Mouse (Mus musculus): ENCODE results near the gene Rit1. TPM values are rescaled to one million over a fixed set of nuclear protein-coding genes. Genes with fewer than 3 reads are reported as not detected.
"Not testable (repeated sequence)": the region's sequence is repeated elsewhere in the genome, so short reads cannot be mapped to it uniquely, and the experiment has no call there.

Rit1 gene
- polyA plus RNA-seq, 1 experiment from 2014 or later = 38.9 TPM

DNA sequence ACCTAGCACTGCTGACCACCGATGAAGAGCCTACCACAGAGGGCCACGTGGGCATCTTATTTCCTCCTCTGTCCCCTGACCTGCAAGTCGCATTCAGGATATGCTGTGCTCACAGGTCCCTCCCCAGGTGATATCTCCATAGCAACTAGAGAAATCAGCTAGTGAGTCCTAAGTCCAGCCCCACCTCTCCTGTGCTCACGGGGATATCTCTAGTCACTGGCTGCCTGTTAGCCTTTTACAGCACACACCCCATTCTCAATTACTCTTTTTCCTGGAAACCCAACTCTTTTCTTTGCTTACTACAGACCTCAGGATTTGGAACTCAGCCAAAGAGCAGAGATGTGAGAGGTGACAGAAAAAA, 30.2 kb downstream of the Rit1 start:
- Histone ChIP-seq H3K27ac (replicated peaks) (no peak overlapping the region), H3K36me3 (peaks cover 100% of the 10 kb centered on the region), H3K4me3 (no peak overlapping the region), H3K4me1 (no peaks in the 10 kb centered on the region), H3K27me3 (ENCODE audit: low read depth, poor library complexity, severe bottlenecking) (no peaks in the 10 kb centered on the region), H3K9me3 (replicated peaks) (peaks cover 43% of the 10 kb centered on the region)
- DNase-seq (ENCODE audit: low spot score) = no peak
- WGBS = 95% methylated on average over 4 of the region's 4 CpGs

- Histone ChIP-seq H3K27me3 (ENCODE audit: low read depth, poor library complexity, severe bottlenecking) (no peaks in the 10 kb centered on the region), H3K27ac (replicated peaks) (no peak overlapping the region), H3K4me3 (no peak overlapping the region), H3K9me3 (replicated peaks) (peaks cover 6% of the 10 kb centered on the region), H3K36me3 (peaks cover 98% of the 10 kb centered on the region), H3K4me1 (peaks cover 35% of the 10 kb centered on the region)
- no peak for DNase-seq (ENCODE audit: low spot score)
- 86% methylated on average over 4 of the region's 4 CpGs for WGBS
Measured at GRCm38 (mm10) chr3:88754283-88754682, 37.6 kb downstream of the Rit1 start.

DNA sequence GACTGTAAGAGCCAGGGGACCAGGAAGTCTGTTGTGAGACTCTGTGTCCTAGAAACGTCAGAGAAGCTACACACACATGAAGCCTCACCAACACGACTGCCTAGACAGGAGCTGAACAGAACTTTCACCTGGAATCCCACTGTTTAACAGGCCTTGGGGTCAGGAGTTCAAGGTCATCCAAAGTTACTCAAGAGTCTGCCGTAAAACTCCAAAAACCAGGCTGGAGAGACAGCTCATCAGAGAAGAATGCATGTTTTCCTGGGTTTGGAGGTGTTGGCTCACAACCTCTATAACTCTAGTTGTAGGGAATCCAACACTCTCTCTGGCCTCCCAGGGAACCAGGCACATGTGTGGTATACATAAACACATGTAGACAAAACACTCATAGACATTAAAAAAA, 38.9 kb downstream of the Rit1 start:
- Histone ChIP-seq H3K4me3 (no peak overlapping the region), H3K4me1 (peaks cover 38% of the 10 kb centered on the region), H3K27ac (replicated peaks) (no peak overlapping the region), H3K36me3 (peaks cover 98% of the 10 kb centered on the region), H3K27me3 (ENCODE audit: low read depth, poor library complexity, severe bottlenecking) (no peaks in the 10 kb centered on the region), H3K9me3 (replicated peaks) (no peaks in the 10 kb centered on the region)
- 88% methylated on average over 3 of the region's 3 CpGs for WGBS
- no peak for DNase-seq (ENCODE audit: low spot score)

DNA sequence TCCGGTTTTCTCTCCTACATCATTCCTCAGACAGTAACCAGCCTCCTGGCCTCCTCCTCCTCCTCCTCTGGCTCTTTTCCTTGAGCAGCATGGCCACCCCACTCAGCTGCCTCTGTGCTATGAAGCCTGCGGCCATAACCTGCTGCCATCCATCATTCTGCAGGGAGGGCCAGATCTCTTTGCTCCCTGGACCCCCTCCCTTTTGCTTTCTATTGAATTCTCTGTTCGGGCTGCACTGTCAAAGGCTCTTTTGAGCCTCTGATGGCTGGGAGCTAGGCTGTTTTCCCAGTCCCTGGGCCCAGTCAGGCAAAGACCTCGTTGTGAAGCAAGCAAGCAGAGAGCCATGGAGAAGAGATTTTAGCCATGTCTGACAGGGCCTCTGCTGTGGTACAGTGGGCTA, 39.6 kb downstream of the Rit1 start:
- no peak for DNase-seq (ENCODE audit: low spot score)
- Histone ChIP-seq H3K27ac (replicated peaks) (peak overlapping the region; percentile 92), H3K9me3 (replicated peaks) (no peaks in the 10 kb centered on the region), H3K36me3 (peaks cover 98% of the 10 kb centered on the region), H3K4me3 (0 out of 2 replicates have a peak overlapping the region, but pooled peaks have one; percentile 6), H3K4me1 (peaks cover 38% of the 10 kb centered on the region), H3K27me3 (ENCODE audit: low read depth, poor library complexity, severe bottlenecking) (no peaks in the 10 kb centered on the region)
- 77% methylated on average over 4 of the region's 4 CpGs for WGBS

GRCm38 (mm10) chr3:88758045-88758500, 41.4 kb downstream of the Rit1 start:
- peak overlapping the region; percentile 40 for H3K4me3 ChIP-seq
- peaks cover 97% of the 10 kb centered on the region for H3K36me3 ChIP-seq
- H3K27ac ChIP-seq (replicated peaks) = peak overlapping the region; percentile 92
- WGBS = 8% methylated on average over 5 of the region's 5 CpGs
- H3K27me3 ChIP-seq (ENCODE audit: low read depth, poor library complexity, severe bottlenecking) = no peaks in the 10 kb centered on the region
- H3K4me1 ChIP-seq = peaks cover 40% of the 10 kb centered on the region
- peak; percentile 71 for DNase-seq (ENCODE audit: low spot score)
- H3K9me3 ChIP-seq (replicated peaks) = no peaks in the 10 kb centered on the region

GRCm38 (mm10) chr3:88761619-88762018, 45.0 kb downstream of the Rit1 start:
- Histone ChIP-seq H3K4me1 (peaks cover 32% of the 10 kb centered on the region), H3K27ac (replicated peaks) (no peak overlapping the region), H3K4me3 (no peak overlapping the region), H3K9me3 (replicated peaks) (no peaks in the 10 kb centered on the region), H3K36me3 (peaks cover 96% of the 10 kb centered on the region), H3K27me3 (ENCODE audit: low read depth, poor library complexity, severe bottlenecking) (no peaks in the 10 kb centered on the region)
- WGBS = 95% methylated on average over 19 of the region's 19 CpGs
- peak; percentile 11 for DNase-seq (ENCODE audit: low spot score)

- no peaks in the 10 kb centered on the region for H3K27me3 ChIP-seq (ENCODE audit: low read depth, poor library complexity, severe bottlenecking)
- no peak overlapping the region for H3K27ac ChIP-seq (replicated peaks)
- H3K9me3 ChIP-seq (replicated peaks) = no peaks in the 10 kb centered on the region
- no peak overlapping the region for H3K4me3 ChIP-seq
- H3K4me1 ChIP-seq = peaks cover 24% of the 10 kb centered on the region
- 76% methylated on average over 6 of the region's 6 CpGs for WGBS
- H3K36me3 ChIP-seq = peaks cover 91% of the 10 kb centered on the region
- DNase-seq (ENCODE audit: low spot score) = no peak
Measured at GRCm38 (mm10) chr3:88762401-88762831, 45.8 kb downstream of the Rit1 start.

DNA sequence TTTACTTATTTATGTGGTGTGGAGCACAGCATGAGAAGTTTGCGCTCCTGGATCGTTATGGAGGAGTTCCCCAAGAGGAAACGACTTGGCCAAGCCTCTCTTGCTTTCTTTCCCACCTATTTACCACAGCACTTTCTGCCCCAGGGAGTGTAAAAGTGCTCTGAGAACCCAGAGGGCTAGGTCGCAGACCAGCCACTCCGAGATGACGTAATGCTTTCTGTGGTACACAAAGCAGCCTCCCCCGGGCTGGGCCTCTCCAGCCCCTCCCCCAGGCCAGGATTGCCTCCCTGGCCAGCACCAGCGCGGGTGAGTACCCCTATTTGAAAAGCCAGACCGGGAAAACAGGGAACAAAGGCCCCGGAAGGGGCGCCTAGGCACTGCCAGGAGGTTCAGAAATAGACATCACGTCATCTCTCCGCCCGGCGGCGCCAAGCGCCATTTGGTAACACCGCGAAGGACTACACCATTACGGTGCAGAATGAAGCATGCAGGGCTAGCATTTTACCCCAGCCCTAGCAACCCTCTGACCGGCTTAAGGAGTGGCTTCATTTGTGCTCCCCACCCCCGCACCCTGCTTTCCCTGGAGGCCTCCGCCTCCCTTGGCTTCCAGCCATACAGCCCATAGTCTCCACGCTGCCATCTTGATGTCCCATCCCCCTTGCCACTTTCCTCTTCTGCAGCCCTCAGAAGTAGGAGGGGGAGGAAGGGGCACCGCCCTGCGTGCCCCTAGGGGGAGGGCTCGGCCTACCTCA, 54.7 kb downstream of the Rit1 start:
- not testable (repeated sequence) for H3K27me3 ChIP-seq (ENCODE audit: low read depth, poor library complexity, severe bottlenecking); H3K4me1 ChIP-seq; H3K9me3 ChIP-seq (replicated peaks); H3K36me3 ChIP-seq
- peak; percentile 65 for DNase-seq (ENCODE audit: low spot score)
- Histone ChIP-seq H3K4me3 (peak overlapping the region; percentile 65), H3K27ac (replicated peaks) (peak overlapping the region; percentile 95)
- WGBS = under 1% methylated on average over 22 of the region's 28 CpGs

DNA sequence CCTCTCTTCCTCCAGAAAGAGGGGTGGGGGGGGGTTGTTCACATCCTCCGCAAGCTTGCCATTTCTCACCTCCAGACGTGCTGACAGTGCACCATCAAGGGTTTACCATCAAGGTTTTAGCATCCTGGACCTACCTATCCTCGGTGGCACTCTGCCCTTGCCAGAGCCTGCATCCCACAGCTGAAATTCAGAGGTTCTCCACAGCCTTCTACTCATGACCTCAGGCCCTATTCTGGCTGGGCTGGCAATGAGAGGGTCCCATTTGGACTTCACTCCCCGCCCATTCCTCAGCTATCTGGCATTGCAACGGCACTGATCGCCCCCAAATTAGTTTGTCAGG, 55.3 kb downstream of the Rit1 start:
- H3K36me3 ChIP-seq; DNase-seq (ENCODE audit: low spot score); H3K4me1 ChIP-seq; H3K9me3 ChIP-seq (replicated peaks); H3K27me3 ChIP-seq (ENCODE audit: low read depth, poor library complexity, severe bottlenecking): not testable (repeated sequence)
- 7% methylated on average over 3 of the region's 6 CpGs for WGBS
- peak overlapping the region; percentile 95 for H3K27ac ChIP-seq (replicated peaks)
- peak overlapping the region; percentile 65 for H3K4me3 ChIP-seq

- under 1% methylated on average over 19 of the region's 19 CpGs for WGBS
Measured at GRCm38 (mm10) chr3:88772399-88772798, 55.8 kb downstream of the Rit1 start.

DNA sequence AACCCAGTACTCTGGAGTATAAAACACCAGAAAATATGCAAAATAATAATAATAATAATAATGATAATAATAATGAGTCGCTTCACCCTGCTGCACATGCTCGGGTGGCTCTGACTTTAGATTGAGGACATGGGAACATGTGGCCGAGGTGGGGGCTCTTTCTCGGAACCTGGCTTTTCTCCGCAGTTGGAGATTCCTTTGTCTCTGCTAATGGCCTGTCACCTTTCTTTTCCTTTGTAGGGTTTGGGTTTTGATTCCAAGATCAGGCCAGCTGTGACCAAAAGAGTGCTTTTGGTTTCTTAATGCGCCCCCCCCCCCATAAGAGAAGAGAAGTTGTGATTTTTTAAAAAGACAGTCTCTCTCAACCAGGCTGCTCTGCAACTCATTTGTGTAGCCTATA, 56.5 kb downstream of the Rit1 start:
- not testable (repeated sequence) for H3K4me3 ChIP-seq; H3K4me1 ChIP-seq; H3K27me3 ChIP-seq (ENCODE audit: low read depth, poor library complexity, severe bottlenecking); H3K27ac ChIP-seq (replicated peaks); DNase-seq (ENCODE audit: low spot score); H3K9me3 ChIP-seq (replicated peaks); H3K36me3 ChIP-seq
- 85% methylated on average over 6 of the region's 6 CpGs for WGBS

More at GRCm38 (mm10) chr3:88772399-88772798, 55.8 kb downstream of the Rit1 start:
- H3K27ac ChIP-seq (replicated peaks) = peak overlapping the region; percentile 75; the same call in 1 of the 2 replicates
- H3K4me1 ChIP-seq; H3K27me3 ChIP-seq (ENCODE audit: low read depth, poor library complexity, severe bottlenecking); H3K36me3 ChIP-seq; H3K9me3 ChIP-seq (replicated peaks): not testable (repeated sequence)
- H3K4me3 ChIP-seq = peak overlapping the region; percentile 65
- DNase-seq (ENCODE audit: low spot score) = peak; percentile 78

DNA sequence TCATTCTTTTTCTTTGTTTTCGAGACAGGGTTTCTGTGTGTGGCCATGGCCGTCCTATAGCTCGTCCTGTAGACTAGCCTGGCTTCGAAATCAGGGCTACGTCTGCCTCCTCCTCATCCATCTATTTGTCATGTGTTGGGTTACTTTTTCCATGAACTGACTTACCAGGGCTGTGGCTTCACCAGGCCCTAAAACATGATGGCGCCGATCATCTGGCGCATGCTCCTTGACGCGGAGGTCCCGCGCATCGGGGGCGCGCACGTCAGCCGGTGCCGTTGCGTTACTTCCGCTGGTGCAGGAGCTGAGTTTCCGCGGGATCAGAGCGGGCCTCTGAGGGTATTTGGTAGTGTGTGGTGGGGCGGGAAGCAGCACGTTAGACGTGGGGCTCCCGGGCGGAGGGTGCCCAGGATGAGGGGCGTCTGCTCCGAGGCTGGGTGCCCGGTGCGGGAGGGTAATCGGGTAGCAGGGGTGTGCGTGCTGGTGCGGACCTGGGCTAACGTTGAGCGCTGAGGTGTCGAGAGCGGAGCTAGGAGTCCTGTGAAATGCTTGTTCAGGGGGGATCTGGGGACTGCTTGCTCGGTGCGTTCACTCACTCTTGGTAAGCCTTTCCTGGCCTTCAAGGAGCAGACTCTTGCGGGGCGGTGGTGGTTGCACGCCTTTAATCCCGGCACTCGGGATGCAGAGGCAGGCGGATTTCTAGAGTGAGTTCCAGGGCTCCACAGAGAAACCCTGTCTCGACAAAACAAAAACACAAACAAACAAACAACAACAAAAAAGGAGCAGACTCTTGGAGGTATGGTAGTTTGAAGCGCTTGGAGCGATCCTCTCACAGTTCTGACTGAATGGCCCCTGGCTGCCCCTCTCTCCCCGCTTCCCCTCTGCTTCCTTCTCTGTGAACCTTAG, 58.6 kb downstream of the Rit1 start, which contains the start of gene Syt11:
Gene Syt11 (minus strand): TSS at position 226 of the 903 bp plus-strand sequence.
- not testable (repeated sequence) for H3K27me3 ChIP-seq (ENCODE audit: low read depth, poor library complexity, severe bottlenecking); H3K9me3 ChIP-seq (replicated peaks); H3K4me1 ChIP-seq
- H3K27ac ChIP-seq (replicated peaks) = peak within 1 kb of the TSS; percentile 90
- peaks cover 14% of the 10 kb centered on the region for H3K36me3 ChIP-seq
- H3K4me3 ChIP-seq = peak within 1 kb of the TSS; percentile 54
- 4% methylated on average over 46 of the region's 51 CpGs for WGBS
- peak; percentile 60 for DNase-seq (ENCODE audit: low spot score)

All from midbrain, embryonic 10.5 days (tissue).